Mouse (Mus musculus) MEL (cell line): ENCODE results near the gene Clint1. TPM values are rescaled to one million over a fixed set of nuclear protein-coding genes. Genes with fewer than 3 reads are reported as not detected.

Experiments used
- DNase-seq: peaks from one replicate; pipeline ENCODE4 v3.0.0; 2011; ENCODE audit warnings: low read depth, low spot score
- H3K27ac ChIP-seq: 2 replicates; pipeline ENCODE4 v1.5.1; 2012; ENCODE audit warnings: low read depth, mild to moderate bottlenecking, control low read depth, low read length, moderate library complexity; ENCODE audit not compliant: control insufficient read depth
- H3K27me3 ChIP-seq, 2 experiments: fragments of 150-350 bp in 1 of 2; sonication (generic) in 1 of 2; 2 replicates each; pipeline ENCODE4 v1.6.1; 2012; ENCODE audit warnings: low read length in 2 of 2, mild to moderate bottlenecking in 2 of 2, improper control_type of control experiment in 1 of 2, moderate library complexity in 1 of 2; ENCODE audit not compliant: insufficient read depth in 2 of 2, control insufficient read depth in 1 of 2
- H3K36me3 ChIP-seq, 2 experiments: 2 replicates each; pipeline ENCODE4 v1.6.1; 2012 to 2014; ENCODE audit warnings: low read length in 2 of 2, improper control_type of control experiment in 1 of 2, inconsistent platforms in 1 of 2, mild to moderate bottlenecking in 1 of 2; ENCODE audit not compliant: insufficient read depth in 2 of 2, control insufficient read depth in 1 of 2
- H3K4me1 ChIP-seq, 2 experiments: fragments of 150-350 bp in 1 of 2; sonication (generic) in 1 of 2; 2 replicates each; pipeline ENCODE4 v1.6.1; 2012; ENCODE audit warnings: low read length in 2 of 2, improper control_type of control experiment in 1 of 2, mild to moderate bottlenecking in 1 of 2; ENCODE audit not compliant: insufficient read depth in 2 of 2, control insufficient read depth in 1 of 2
- H3K4me3 ChIP-seq, 2 experiments: fragments of 150-350 bp in 1 of 2; sonication (generic) in 1 of 2; 2 replicates each; pipeline ENCODE4 v1.5.1; 2012; ENCODE audit warnings: low read depth in 2 of 2, low read length in 2 of 2, mild to moderate bottlenecking in 2 of 2, moderate library complexity in 2 of 2, control low read depth in 1 of 2, improper control_type of control experiment in 1 of 2; ENCODE audit not compliant: control insufficient read depth in 1 of 2, insufficient read depth in 1 of 2
- H3K79me2 ChIP-seq: 2 replicates; pipeline ENCODE4 v1.6.1; 2012; ENCODE audit warnings: mild to moderate bottlenecking, low read length, moderate library complexity; ENCODE audit not compliant: control insufficient read depth, poor library complexity, insufficient read depth
- H3K9ac ChIP-seq: 2 replicates; pipeline ENCODE4 v1.6.1; 2012; ENCODE audit warnings: low read depth, mild to moderate bottlenecking, control low read depth, low read length, moderate library complexity; ENCODE audit not compliant: control insufficient read depth, poor library complexity, severe bottlenecking
- H3K9me3 ChIP-seq: fragments of 150-350 bp; sonication (generic); replicated peaks from 2 replicates; pipeline ENCODE4 v1.6.1; 2012; ENCODE audit warnings: mild to moderate bottlenecking, low read length, improper control_type of control experiment, moderate library complexity; ENCODE audit not compliant: insufficient read depth
- BHLHE40 ChIP-seq: IDR thresholded peaks from 2 replicates; pipeline ENCODE4 v1.6.1; 2012; ENCODE audit warnings: low read depth, mild to moderate bottlenecking, inconsistent platforms, low read length, improper control_type of control experiment, borderline replicate concordance
- CHD2 ChIP-seq: IDR thresholded peaks from 2 replicates; pipeline ENCODE4 v1.6.1; 2011; ENCODE audit warnings: low read length, improper control_type of control experiment
- EP300 ChIP-seq, 2 experiments: IDR thresholded peaks; 2 replicates each; pipeline ENCODE4 v1.6.1; 2011; ENCODE audit warnings: improper control_type of control experiment in 2 of 2, low read length in 2 of 2, low read depth in 1 of 2, mild to moderate bottlenecking in 1 of 2
- ETS1 ChIP-seq: IDR thresholded peaks from 2 replicates; pipeline ENCODE4 v1.6.1; 2012; ENCODE audit warnings: low read depth, mild to moderate bottlenecking, inconsistent platforms, low read length, improper control_type of control experiment, moderate library complexity
- GABPA ChIP-seq: IDR thresholded peaks from 2 replicates; pipeline ENCODE4 v1.6.1; 2012; ENCODE audit warnings: low read depth, mild to moderate bottlenecking, inconsistent platforms, low read length, improper control_type of control experiment, moderate library complexity
- GATA1 ChIP-seq: IDR thresholded peaks from 2 replicates; pipeline ENCODE4 v1.6.1; 2011; ENCODE audit warnings: low read depth, low read length, improper control_type of control experiment
- HCFC1 ChIP-seq: IDR thresholded peaks from 2 replicates; pipeline ENCODE4 v1.6.1; 2012; ENCODE audit warnings: low read depth, mild to moderate bottlenecking, inconsistent platforms, low read length, improper control_type of control experiment, moderate library complexity
- JUND ChIP-seq: IDR thresholded peaks from 2 replicates; pipeline ENCODE4 v1.6.1; 2011; ENCODE audit warnings: low read depth, mild to moderate bottlenecking, improper control_type of control experiment, low read length
- MAFK ChIP-seq: IDR thresholded peaks from 2 replicates; pipeline ENCODE4 v1.6.1; 2011; ENCODE audit warnings: low read depth, mild to moderate bottlenecking, low read length, improper control_type of control experiment, borderline replicate concordance
- MAZ ChIP-seq: IDR thresholded peaks from 2 replicates; pipeline ENCODE4 v1.6.1; 2012; ENCODE audit warnings: low read depth, mild to moderate bottlenecking, inconsistent platforms, low read length, improper control_type of control experiment
- MXI1 ChIP-seq: IDR thresholded peaks from 2 replicates; pipeline ENCODE4 v1.6.1; 2011; ENCODE audit warnings: mild to moderate bottlenecking, low read depth, low read length, improper control_type of control experiment
- MYB ChIP-seq: IDR thresholded peaks from 2 replicates; pipeline ENCODE4 v1.6.1; 2011; ENCODE audit warnings: mild to moderate bottlenecking, low read depth, low read length, improper control_type of control experiment
- MYC ChIP-seq: IDR thresholded peaks from 2 replicates; pipeline ENCODE4 v1.6.1; 2011; ENCODE audit warnings: low read depth, mild to moderate bottlenecking, low read length, improper control_type of control experiment, moderate library complexity
- NRF1 ChIP-seq: IDR thresholded peaks from 2 replicates; pipeline ENCODE4 v1.6.1; 2014; ENCODE audit warnings: low read depth, mild to moderate bottlenecking, inconsistent platforms, low read length, improper control_type of control experiment, moderate library complexity; ENCODE audit not compliant: poor library complexity, insufficient read depth, severe bottlenecking
- POLR2A ChIP-seq, 2 experiments: IDR thresholded peaks; 2 replicates each; pipeline ENCODE4 v1.6.1; 2011 to 2012; ENCODE audit warnings: low read length in 2 of 2, mild to moderate bottlenecking in 2 of 2, control low read depth in 1 of 2, improper control_type of control experiment in 1 of 2, low read depth in 1 of 2, moderate library complexity in 1 of 2; ENCODE audit not compliant: control insufficient read depth in 1 of 2, insufficient read depth in 1 of 2, poor library complexity in 1 of 2
- POLR2AphosphoS5 ChIP-seq: IDR thresholded peaks from 2 replicates; pipeline ENCODE4 v1.6.1; 2012; ENCODE audit warnings: low read depth, borderline replicate concordance, mild to moderate bottlenecking, inconsistent platforms, low read length, moderate library complexity, mixed read lengths
- RCOR1 ChIP-seq: IDR thresholded peaks from 2 replicates; pipeline ENCODE4 v1.6.1; 2012; ENCODE audit warnings: low read depth, mild to moderate bottlenecking, inconsistent platforms, low read length, improper control_type of control experiment
- SIN3A ChIP-seq: IDR thresholded peaks from 2 replicates; pipeline ENCODE4 v1.6.1; 2012; ENCODE audit warnings: low read length, improper control_type of control experiment, inconsistent platforms
- TAL1 ChIP-seq: IDR thresholded peaks from 2 replicates; pipeline ENCODE4 v1.6.1; 2012; ENCODE audit warnings: mild to moderate bottlenecking, inconsistent platforms, low read length, moderate library complexity, mixed read lengths
- TBP ChIP-seq: IDR thresholded peaks from 2 replicates; pipeline ENCODE4 v1.8.0; 2011; ENCODE audit warnings: low read depth, low read length, improper control_type of control experiment
- TCF12 ChIP-seq: IDR thresholded peaks from 2 replicates; pipeline ENCODE4 v1.6.1; 2014; ENCODE audit warnings: low read depth, mild to moderate bottlenecking, inconsistent platforms, low read length, improper control_type of control experiment, moderate library complexity
- UBTF ChIP-seq: IDR thresholded peaks from 2 replicates; pipeline ENCODE4 v1.6.1; 2012; ENCODE audit warnings: low read depth, mild to moderate bottlenecking, inconsistent platforms, low read length, improper control_type of control experiment, moderate library complexity, borderline replicate concordance; ENCODE audit not compliant: insufficient read depth
- USF1 ChIP-seq: IDR thresholded peaks from 2 replicates; pipeline ENCODE4 v1.6.1; 2014; ENCODE audit warnings: low read depth, mild to moderate bottlenecking, inconsistent platforms, low read length, improper control_type of control experiment, moderate library complexity
- USF2 ChIP-seq, 2 experiments: IDR thresholded peaks; 2 replicates each; pipeline ENCODE4 v1.6.1; 2011 to 2012; ENCODE audit warnings: improper control_type of control experiment in 2 of 2, low read length in 2 of 2, borderline replicate concordance in 1 of 2, inconsistent platforms in 1 of 2, low read depth in 1 of 2, mild to moderate bottlenecking in 1 of 2; ENCODE audit not compliant: insufficient read depth in 1 of 2
- ZC3H11A ChIP-seq: IDR thresholded peaks from 2 replicates; pipeline ENCODE4 v1.6.1; 2012; ENCODE audit warnings: low read depth, mild to moderate bottlenecking, inconsistent platforms, low read length, improper control_type of control experiment
- ZNF384 ChIP-seq: IDR thresholded peaks from 2 replicates; pipeline ENCODE4 v1.6.1; 2012; ENCODE audit warnings: low read depth, mild to moderate bottlenecking, inconsistent platforms, low read length, improper control_type of control experiment
- polyA plus RNA-seq, 2 experiments: library from polyadenylated mRNA; stranded (reverse) in 1 of 2; unstranded in 1 of 2; fragments of >175 nt in 1 of 2; fragments of >200 nt in 1 of 2; gene quantifications; 2 replicates each; pipeline versions ENCODE4 v1.2.1 to v1.2.4; 2012; ENCODE audit warnings: low replicate concordance in 2 of 2, low read depth in 1 of 2; ENCODE audit not compliant: insufficient read length in 2 of 2, insufficient read depth in 1 of 2, missing spikeins in 1 of 2
- total RNA-seq: library from RNA; depleted of rRNA; stranded (reverse); fragments of 300-350 nt; gene quantifications from 2 replicates; pipeline ENCODE4 v1.2.3, GENCODE M21; 2012

Gene Clint1
- total and polyA plus RNA-seq, 3 experiments: 58.5 to 184 (median 102) TPM

DNA sequence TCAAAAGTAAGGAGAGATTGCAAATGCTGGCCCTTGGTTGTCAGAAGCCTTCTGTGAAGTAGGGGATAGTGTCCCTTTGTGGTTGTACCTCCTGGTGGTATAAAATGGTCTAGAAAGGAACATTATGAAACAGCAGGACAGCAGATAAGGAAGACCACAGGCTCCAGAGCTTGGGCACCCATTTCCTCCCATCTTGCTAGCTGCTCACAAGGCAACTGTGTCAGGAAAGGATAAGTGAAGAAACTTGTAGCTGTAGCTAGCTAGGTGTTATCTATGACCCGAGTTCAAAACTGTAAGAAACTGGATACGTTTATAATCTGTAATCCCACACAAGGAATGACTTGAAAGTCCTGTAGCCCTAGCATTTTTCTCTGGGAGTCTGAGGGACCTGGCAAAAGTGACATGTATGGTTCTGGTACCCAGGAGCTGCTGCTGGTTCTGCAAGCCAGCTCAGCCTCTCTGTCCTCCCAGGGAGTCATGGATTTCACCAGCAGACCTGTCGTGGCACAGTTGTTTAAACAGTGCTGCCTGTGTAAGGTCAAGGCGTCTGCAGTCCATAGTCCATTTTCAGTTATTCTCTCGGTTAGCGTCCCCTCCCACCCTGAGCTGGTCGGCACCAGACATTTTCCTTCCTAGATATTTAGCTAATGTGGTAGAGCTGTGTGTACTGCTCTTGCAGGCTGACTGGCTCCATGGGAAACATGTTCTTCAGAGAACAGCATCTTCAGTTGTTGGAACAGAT lies 3.7 kb downstream of the Clint1 start (continued):
- TF ChIP-seq POLR2A (IDR thresholded peaks at IDR 0.05; ENCODE audit: control insufficient read depth in 1 of 2, insufficient read depth in 1 of 2, low read depth in 1 of 2, low read length in 2 of 2, poor library complexity in 1 of 2) (peak in 1 of 2 experiments; percentile 41; a peak in 1 of 4 replicates), RCOR1 (peak; percentile 58), GABPA (no peak), POLR2AphosphoS5 (peak; percentile 17; the same call in 1 of the 2 replicates), EP300 (IDR thresholded peaks at IDR 0.05; ENCODE audit: low read depth in 1 of 2, low read length in 2 of 2) (peak; percentile 92 to 94), USF2 (IDR thresholded peaks at IDR 0.05; ENCODE audit: borderline replicate concordance in 1 of 2, insufficient read depth in 1 of 2, low read depth in 1 of 2, low read length in 2 of 2) (no peak)

DNA sequence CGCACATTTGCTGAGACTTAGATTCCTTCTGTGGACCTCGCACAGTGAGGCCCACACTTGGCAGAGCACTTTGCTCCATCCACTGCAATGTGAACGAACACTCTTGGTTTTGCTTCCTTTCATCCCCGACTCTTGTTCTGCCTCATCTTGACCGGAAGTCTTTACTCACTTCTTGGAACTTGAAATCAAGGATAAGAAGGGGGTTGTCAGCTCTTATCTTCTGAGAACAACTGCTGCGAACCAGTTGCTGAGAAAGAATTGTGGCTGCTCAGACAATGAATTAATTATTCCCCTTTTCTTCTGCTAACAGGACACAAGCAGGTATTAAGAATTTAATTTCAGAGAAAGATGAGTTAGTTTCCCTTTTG lies 4.3 kb downstream of the Clint1 start:
- peak overlapping the region; percentile 94 for H3K27ac ChIP-seq

DNA sequence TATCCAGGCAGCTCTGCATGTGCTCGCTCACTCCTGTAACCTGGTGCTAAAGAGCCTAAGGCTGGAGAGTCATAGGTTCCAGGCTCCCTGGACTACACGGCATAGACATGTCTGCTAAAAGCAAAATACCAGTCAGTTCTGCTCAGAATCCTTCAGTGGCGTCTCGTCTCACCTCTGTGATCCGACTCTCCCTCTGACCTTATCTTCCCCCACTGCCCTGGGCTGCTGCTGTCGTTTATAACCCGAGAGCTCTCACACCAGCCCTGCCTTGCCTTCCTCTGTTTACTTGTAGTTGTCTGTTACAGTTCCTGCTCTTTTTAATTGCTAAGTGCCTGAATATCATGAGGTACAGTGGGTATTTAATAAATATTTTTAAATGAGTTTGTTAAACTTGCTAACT lies 9.5 kb downstream of the Clint1 start:
- Histone ChIP-seq H3K4me3 (no peak overlapping the region), H3K36me3 (peaks cover 42 to 43% of the 10 kb centered on the region in 2 experiments), H3K79me2 (peaks cover 87% of the 10 kb centered on the region), H3K4me1 (peaks cover 14 to 15% of the 10 kb centered on the region in 2 experiments), H3K9me3 (no peaks in the 10 kb centered on the region), H3K9ac (no peak overlapping the region), H3K27ac (no peak overlapping the region), H3K27me3 (no peaks in the 10 kb centered on the region)
- TF ChIP-seq MXI1 (no peak), BHLHE40 (no peak), MYB (no peak), ZC3H11A (no peak)
- no peak for DNase-seq

More for the DNA sequence above, 4.3 kb downstream of the Clint1 start:
- TF ChIP-seq MAZ: no peak
- no peak for TF ChIP-seq MAFK
- TF ChIP-seq NRF1: no peak
- peak; percentile 55; the same call in 1 of the 2 replicates for TF ChIP-seq TBP
- TF ChIP-seq TCF12: peak; percentile 91
- peak in 1 of 2 experiments; percentile 27; a peak in 2 of 4 replicates for TF ChIP-seq POLR2A (IDR thresholded peaks at IDR 0.05; ENCODE audit: control insufficient read depth in 1 of 2, insufficient read depth in 1 of 2, low read depth in 1 of 2, low read length in 2 of 2, poor library complexity in 1 of 2)
- TF ChIP-seq MYC: no peak
- peak; percentile 92 to 95 for TF ChIP-seq EP300 (IDR thresholded peaks at IDR 0.05; ENCODE audit: low read depth in 1 of 2, low read length in 2 of 2)
- TF ChIP-seq USF1: no peak
- no peak for TF ChIP-seq JUND
- TF ChIP-seq RCOR1: peak; percentile 71
- no peak for TF ChIP-seq HCFC1
- TF ChIP-seq GATA1: peak; percentile 96
- no peak for TF ChIP-seq ZNF384
- peak; percentile 81; the same call in 1 of the 2 replicates for TF ChIP-seq ETS1
- no peak for TF ChIP-seq CHD2
- TF ChIP-seq UBTF: 0 out of 2 replicates have a peak, but pooled peaks have one; percentile 55
- peak; percentile 95 for TF ChIP-seq TAL1
- 0 out of 2 replicates have a peak, but pooled peaks have one; percentile 40 for TF ChIP-seq SIN3A
- Histone ChIP-seq H3K9ac (peak overlapping the region; percentile 58), H3K27me3 (no peaks in the 10 kb centered on the region), H3K9me3 (no peaks in the 10 kb centered on the region), H3K79me2 (peaks cover 82% of the 10 kb centered on the region), H3K4me3 (peak overlapping the region; percentile 19 to 39), H3K4me1 (peaks cover 32 to 36% of the 10 kb centered on the region in 2 experiments), H3K36me3 (peaks cover 28 to 65% of the 10 kb centered on the region in 2 experiments)
- peak; percentile 85 for DNase-seq
